Mouse (Mus musculus) hindbrain, embryonic 11.5 days (tissue): ENCODE measurements around the gene Rnf126. TPM values are rescaled to one million over a fixed set of nuclear protein-coding genes. Genes with fewer than 3 reads are reported as not detected.

Source experiments
- ATAC-seq: fragments of 200-750 bp; cut with Nextera tagmentation; 2 replicates; pipeline ENCODE4 v1.8.0; 2017; ENCODE audit warnings: mild to moderate bottlenecking, moderate TSS enrichment, moderate library complexity; ENCODE audit not compliant: low FRiP score
- DNase-seq: peaks from one replicate; pipeline ENCODE4 v3.0.0-alpha.2; 2015; ENCODE audit warnings: low spot score
- H3K27ac ChIP-seq: fragments of 300-500 bp; sonication (generic); 2 replicates; pipeline ENCODE4 v1.5.1; 2014; ENCODE audit warnings: mild to moderate bottlenecking, low read depth, low read length
- H3K27me3 ChIP-seq: fragments of 300-500 bp; sonication (generic); 2 replicates; pipeline ENCODE4 v1.6.1; 2014; ENCODE audit warnings: mild to moderate bottlenecking, low read length, moderate library complexity, mixed read lengths; ENCODE audit not compliant: control insufficient read depth, insufficient read depth
- H3K36me3 ChIP-seq: fragments of 300-500 bp; sonication (generic); 2 replicates; pipeline ENCODE4 v1.6.1; 2014; ENCODE audit warnings: mild to moderate bottlenecking, low read length, moderate library complexity, mixed read lengths; ENCODE audit not compliant: control insufficient read depth, insufficient read depth
- H3K4me1 ChIP-seq: fragments of 300-500 bp; sonication (generic); replicated peaks from 2 replicates; pipeline ENCODE4 v1.6.1; 2014; ENCODE audit warnings: low read length, mixed read lengths; ENCODE audit not compliant: control insufficient read depth, insufficient read depth
- H3K4me2 ChIP-seq: fragments of 300-500 bp; sonication (generic); replicated peaks from 2 replicates; pipeline ENCODE4 v1.6.1; 2014; ENCODE audit warnings: mild to moderate bottlenecking, low read depth, low read length
- H3K4me3 ChIP-seq: fragments of 300-500 bp; sonication (generic); 2 replicates; pipeline ENCODE4 v1.5.1; 2014; ENCODE audit warnings: low read depth, low read length
- H3K9ac ChIP-seq: fragments of 300-500 bp; sonication (generic); 2 replicates; pipeline ENCODE4 v1.6.1; 2014; ENCODE audit warnings: low read depth, low read length
- H3K9me3 ChIP-seq: fragments of 300-500 bp; sonication (generic); 2 replicates; pipeline ENCODE4 v1.6.1; 2016; ENCODE audit warnings: low read length; ENCODE audit not compliant: control insufficient read depth
- WGBS: fragments of 180-500 bp; shearing (Covaris S2); extraction: QIAGEN DNeasy Blood & Tissue Kit; methylation state at CpG from one replicate; pipeline ENCODE4 v1.1.7; 2014; 5-methylcytosine and 5-hydroxymethylcytosine counted together
- polyA plus RNA-seq: library from polyadenylated mRNA; unstranded; fragments of >200 nt; fragmentation: Nextera tagmentation; extraction: Ambion mirVana; gene quantifications from 2 replicates; pipeline ENCODE4 v1.2.1, GENCODE M21; 2014

Rnf126 gene
- polyA plus RNA-seq, 1 experiment from 2014 or later: 79.4 TPM

DNA sequence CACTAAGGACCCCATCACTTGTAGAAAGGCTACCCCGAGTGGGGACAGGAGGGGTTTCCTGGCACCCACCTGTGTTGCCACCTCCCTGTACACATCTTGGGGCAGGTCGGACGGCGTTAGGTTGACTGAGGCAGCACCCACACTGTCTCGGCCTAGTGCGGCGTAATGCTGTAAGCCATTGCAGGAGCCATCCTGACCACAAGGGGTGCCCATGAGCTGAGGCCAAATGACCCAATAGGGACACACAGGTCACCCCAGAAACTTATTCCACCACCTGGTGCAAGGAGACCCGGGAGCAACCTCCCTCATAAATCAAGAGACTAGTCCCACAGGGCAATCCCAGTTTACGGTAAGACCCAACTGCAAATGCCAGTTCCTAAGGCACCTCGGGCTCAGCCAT is 28.5 kb downstream of the Rnf126 start:
- Histone ChIP-seq H3K9me3 (no peaks in the 10 kb centered on the region), H3K27me3 (peaks cover 7% of the 10 kb centered on the region), H3K27ac (no peak overlapping the region), H3K36me3 (peaks cover 36% of the 10 kb centered on the region), H3K4me3 (no peak overlapping the region), H3K4me1 (no peaks in the 10 kb centered on the region), H3K9ac (no peak overlapping the region), H3K4me2 (no peak overlapping the region)
- no peak for ATAC-seq
- peak; percentile 52 for DNase-seq
- 88% methylated on average over 10 of the region's 10 CpGs for WGBS

DNA sequence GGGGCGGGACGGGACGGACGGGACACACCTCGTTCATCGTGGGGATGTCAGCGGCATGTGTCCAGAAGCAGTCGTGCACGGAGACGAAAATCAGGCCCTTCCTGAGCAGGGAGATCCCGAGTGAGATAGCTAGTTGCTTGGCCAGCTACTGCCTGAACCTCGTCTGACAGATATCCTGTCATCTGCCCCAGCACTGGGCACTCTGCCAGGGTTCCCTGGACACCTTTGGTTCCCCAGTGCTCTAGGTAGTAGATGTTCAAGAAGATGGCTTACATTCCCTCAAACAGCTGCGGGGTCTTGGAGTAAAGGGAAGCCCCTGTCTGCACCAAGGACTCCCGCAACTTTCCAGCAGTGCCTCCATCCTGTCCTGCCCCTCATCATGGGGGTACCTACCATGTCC is 30.0 kb downstream of the Rnf126 start:
- H3K9me3 ChIP-seq: no peaks in the 10 kb centered on the region
- 95% methylated on average over 14 of the region's 14 CpGs for WGBS
- H3K36me3 ChIP-seq: peaks cover 36% of the 10 kb centered on the region
- H3K4me1 ChIP-seq: no peaks in the 10 kb centered on the region
- H3K27me3 ChIP-seq: peaks cover 7% of the 10 kb centered on the region
- DNase-seq: no peak
- no peak overlapping the region for H3K4me3 ChIP-seq
- ATAC-seq: no peak
- no peak overlapping the region for H3K4me2 ChIP-seq
- no peak overlapping the region for H3K27ac ChIP-seq
- H3K9ac ChIP-seq: no peak overlapping the region

DNA sequence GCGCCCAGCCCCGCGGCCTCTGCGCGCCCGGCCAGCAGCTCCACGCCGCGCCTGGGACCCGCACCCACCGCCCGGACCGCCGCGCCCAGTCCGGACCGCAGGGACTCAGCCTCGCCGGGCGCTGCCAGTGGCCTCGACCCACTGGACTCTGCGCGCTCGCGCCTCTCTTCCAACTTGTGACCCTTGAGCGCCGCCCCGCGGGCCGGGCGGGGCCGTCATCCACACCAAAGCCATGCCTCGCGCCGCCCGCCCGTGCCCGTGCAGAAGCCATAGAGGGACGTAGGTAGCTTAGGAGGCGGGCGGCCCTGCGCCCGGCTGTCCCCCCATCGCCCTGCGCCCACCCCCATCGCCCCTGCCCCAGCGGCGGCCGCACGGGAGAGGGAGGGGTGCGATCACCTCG is 31.4 kb downstream of the Rnf126 start:
- H3K9ac ChIP-seq: no peak overlapping the region
- H3K27ac ChIP-seq: no peak overlapping the region
- no peak overlapping the region for H3K4me3 ChIP-seq
- no peak overlapping the region for H3K4me2 ChIP-seq
- peak; percentile 37 for DNase-seq
- WGBS: 20% methylated on average over 30 of the region's 52 CpGs
- no peaks in the 10 kb centered on the region for H3K4me1 ChIP-seq
- no peak for ATAC-seq
- peaks cover 7% of the 10 kb centered on the region for H3K27me3 ChIP-seq
- no peaks in the 10 kb centered on the region for H3K9me3 ChIP-seq
- H3K36me3 ChIP-seq: peaks cover 32% of the 10 kb centered on the region

DNA sequence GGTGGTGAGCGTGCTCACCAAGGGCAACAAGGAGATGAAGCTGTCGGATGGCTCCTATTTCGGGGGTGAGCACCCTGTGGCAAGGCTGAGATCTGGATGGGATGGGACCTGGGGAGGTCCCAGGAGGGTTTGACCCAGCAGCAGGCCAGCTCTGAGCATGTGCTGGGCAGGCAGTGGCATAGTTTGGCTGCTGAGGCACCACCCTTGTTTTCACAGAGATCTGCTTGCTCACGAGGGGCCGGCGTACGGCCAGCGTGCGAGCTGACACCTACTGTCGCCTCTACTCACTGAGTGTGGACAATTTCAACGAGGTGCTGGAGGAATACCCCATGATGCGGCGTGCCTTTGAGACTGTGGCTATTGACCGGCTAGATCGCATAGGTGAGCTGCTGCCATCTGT is 32.9 kb downstream of the Rnf126 start:
- Histone ChIP-seq H3K36me3 (peaks cover 17% of the 10 kb centered on the region), H3K27me3 (peaks cover 7% of the 10 kb centered on the region), H3K4me1 (no peaks in the 10 kb centered on the region), H3K9ac (no peak overlapping the region), H3K4me2 (no peak overlapping the region), H3K9me3 (no peaks in the 10 kb centered on the region), H3K27ac (no peak overlapping the region), H3K4me3 (no peak overlapping the region)
- ATAC-seq: no peak
- DNase-seq: no peak
- WGBS: 94% methylated on average over 15 of the region's 15 CpGs

DNA sequence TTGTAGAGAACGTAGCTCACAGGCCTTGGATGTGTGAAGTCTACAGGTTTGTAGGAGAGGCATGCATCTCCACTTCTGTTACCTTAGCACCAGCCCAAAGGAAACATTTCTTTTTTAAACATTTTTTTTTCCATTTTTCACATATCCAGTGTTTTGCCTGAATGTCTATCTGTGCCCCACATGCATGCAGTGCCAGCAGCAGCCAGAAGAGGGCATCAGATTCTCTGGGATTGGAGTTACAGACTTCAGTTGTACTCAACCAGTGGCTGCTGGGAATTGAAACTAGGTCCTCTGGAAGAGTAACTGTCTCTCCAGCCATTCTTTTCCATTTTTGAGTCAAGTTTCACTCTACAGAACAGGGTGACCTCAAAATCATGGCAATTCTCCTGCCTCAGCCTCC is 34.3 kb downstream of the Rnf126 start:
- Histone ChIP-seq H3K27me3 (peaks cover 7% of the 10 kb centered on the region), H3K4me3 (no peak overlapping the region), H3K4me1 (no peaks in the 10 kb centered on the region), H3K9me3 (no peaks in the 10 kb centered on the region), H3K4me2 (no peak overlapping the region), H3K36me3 (peaks cover 10% of the 10 kb centered on the region), H3K9ac (no peak overlapping the region), H3K27ac (no peak overlapping the region)
- WGBS: 100% methylated on average over 1 of the region's 1 CpGs
- no peak for ATAC-seq
- peak; percentile 51 for DNase-seq

DNA sequence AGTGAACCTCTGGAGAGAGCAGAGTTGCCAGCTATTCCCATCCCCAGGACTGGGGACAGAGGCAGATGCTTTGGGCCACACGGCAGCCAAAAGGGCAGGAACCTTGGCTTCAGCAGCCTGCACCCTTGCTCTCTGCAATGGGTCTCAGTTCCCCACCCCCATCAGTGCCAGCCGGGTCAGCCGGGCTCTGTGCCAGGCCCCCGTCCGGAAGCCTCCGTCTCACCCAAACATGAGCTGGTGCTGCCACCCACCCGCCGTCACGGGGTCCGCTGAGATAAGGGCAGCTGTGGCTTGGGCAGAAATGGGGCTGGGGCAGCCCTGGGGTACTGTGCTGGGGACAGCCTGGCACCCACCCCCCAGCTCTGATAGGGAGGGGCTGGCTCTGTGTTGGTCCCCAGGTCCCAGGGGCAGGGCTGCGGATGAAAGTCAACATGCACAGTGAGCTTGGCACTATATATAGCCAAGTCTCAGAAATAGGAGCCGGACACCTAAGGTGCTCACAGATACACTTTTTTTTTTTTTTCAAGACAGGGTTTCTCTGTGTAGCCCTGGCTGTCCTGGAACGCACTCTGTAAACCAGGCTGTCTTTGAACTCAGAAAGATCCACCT is 37.3 kb downstream of the Rnf126 start:
- 91% methylated on average over 13 of the region's 13 CpGs for WGBS
- ATAC-seq: no peak
- no peak overlapping the region for H3K4me2 ChIP-seq

DNA sequence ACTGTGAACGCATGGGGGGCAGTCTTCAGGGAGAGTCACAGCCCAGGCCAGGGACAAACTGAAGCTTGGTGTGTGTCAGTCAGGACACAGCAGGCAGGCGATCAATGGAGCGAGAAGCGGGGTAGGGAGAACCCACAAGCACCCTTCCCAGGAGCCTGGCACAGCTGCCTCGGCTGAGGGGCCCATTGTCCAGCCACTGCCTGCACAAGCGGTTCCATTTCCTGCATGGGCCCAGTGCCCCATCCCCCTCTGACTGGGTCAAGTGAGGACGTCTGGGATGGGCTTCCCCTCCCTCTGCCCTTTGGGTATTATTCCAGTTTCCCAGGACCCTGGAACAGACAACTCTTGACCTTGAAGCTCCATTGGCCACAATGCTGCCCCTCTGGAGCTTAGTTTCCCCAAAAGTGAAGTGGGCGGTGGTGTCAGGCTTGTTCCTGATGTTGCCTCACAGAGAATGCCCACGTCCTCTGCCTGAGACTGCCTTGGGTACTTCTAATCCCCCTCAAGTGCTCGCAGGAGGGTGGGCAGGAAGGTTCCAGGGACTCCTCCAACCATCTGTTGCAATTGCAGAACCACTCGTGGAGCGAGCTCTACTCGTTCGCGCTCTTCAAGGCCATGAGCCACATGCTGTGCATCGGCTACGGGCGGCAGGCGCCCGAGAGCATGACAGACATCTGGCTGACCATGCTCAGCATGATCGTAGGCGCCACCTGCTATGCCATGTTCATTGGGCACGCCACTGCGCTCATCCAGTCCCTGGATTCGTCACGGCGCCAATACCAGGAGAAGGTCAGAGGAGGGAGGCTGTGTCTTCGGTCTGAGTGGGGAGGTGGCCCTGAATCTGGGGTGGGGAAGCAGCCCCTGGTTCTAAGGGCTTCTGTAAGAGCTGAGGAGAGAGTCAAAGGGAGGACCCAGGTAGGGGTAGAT is 38.2 kb downstream of the Rnf126 start:
- H3K9me3 ChIP-seq: no peaks in the 10 kb centered on the region
- no peaks in the 10 kb centered on the region for H3K36me3 ChIP-seq
- no peak overlapping the region for H3K9ac ChIP-seq
- no peak for DNase-seq
- no peaks in the 10 kb centered on the region for H3K27me3 ChIP-seq
- no peak overlapping the region for H3K27ac ChIP-seq
- 75% methylated on average over 28 of the region's 28 CpGs for WGBS
- H3K4me2 ChIP-seq: no peak overlapping the region
- H3K4me1 ChIP-seq: no peaks in the 10 kb centered on the region
- H3K4me3 ChIP-seq: no peak overlapping the region
- ATAC-seq: no peak

More for the DNA sequence above, 37.3 kb downstream of the Rnf126 start:
- no peak for DNase-seq
- Histone ChIP-seq H3K4me1 (no peaks in the 10 kb centered on the region), H3K27ac (no peak overlapping the region), H3K36me3 (peaks cover 2% of the 10 kb centered on the region; the same call in 1 of the 2 replicates), H3K9me3 (no peaks in the 10 kb centered on the region), H3K9ac (no peak overlapping the region), H3K4me3 (no peak overlapping the region), H3K27me3 (no peaks in the 10 kb centered on the region)

DNA sequence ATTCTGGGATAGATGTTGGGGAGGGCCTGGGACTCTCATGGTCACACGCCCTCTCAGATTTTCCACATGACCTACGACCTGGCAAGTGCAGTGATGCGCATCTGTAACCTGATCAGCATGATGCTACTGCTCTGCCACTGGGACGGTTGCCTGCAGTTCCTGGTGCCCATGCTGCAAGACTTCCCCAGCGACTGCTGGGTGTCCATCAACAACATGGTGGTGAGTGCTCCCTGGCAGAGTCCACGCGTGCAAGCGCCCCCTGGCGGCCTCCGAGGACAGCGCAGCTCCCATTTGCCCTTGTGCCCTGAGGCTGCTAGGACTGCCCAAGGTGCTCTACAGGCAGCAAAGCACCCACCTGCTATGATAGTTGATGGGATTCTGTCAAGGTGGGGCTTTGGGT is 40.7 kb downstream of the Rnf126 start:
- DNase-seq (peak; percentile 44), ATAC-seq (no peak)
- no peaks in the 10 kb centered on the region for H3K27me3 ChIP-seq
- 34% methylated on average over 11 of the region's 11 CpGs for WGBS
- H3K4me2 ChIP-seq: no peak overlapping the region
- no peaks in the 10 kb centered on the region for H3K4me1 ChIP-seq
- H3K9ac ChIP-seq: no peak overlapping the region
- H3K9me3 ChIP-seq: no peaks in the 10 kb centered on the region
- H3K4me3 ChIP-seq: no peak overlapping the region
- no peaks in the 10 kb centered on the region for H3K36me3 ChIP-seq
- no peak overlapping the region for H3K27ac ChIP-seq

DNA sequence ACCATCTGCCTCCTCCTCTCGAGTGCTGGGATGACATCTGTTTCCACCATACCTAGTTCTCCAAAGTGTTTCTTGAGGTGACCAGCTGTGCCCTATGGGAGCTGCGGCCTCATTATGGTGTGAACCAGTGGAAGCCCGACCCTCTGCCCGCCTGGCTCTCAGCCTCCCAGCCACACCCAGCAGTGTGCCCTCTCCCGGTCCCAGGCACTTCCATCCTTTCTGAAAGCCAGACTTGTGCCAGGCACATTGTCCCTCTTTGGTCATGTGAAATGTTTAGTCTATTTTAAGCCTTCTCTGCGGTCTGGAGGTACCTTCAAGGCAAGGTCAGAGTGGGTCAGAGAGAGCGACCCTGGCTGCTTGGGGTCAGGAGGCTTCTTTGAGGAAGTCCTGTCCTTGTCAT is 43.1 kb downstream of the Rnf126 start:
- H3K27me3 ChIP-seq: peaks cover 7% of the 10 kb centered on the region
- 78% methylated on average over 7 of the region's 7 CpGs for WGBS
- no peak overlapping the region for H3K27ac ChIP-seq
- H3K9ac ChIP-seq: no peak overlapping the region
- H3K4me1 ChIP-seq: no peaks in the 10 kb centered on the region
- no peak overlapping the region for H3K4me2 ChIP-seq
- ATAC-seq: no peak
- no peaks in the 10 kb centered on the region for H3K9me3 ChIP-seq
- no peak for DNase-seq
- H3K4me3 ChIP-seq: no peak overlapping the region
- H3K36me3 ChIP-seq: no peaks in the 10 kb centered on the region
